Mouse (Mus musculus) adrenal gland, adult 18-20 months (tissue): ENCODE measurements around the gene Hpca. TPM values are rescaled to one million over a fixed set of nuclear protein-coding genes. Genes with fewer than 3 reads are reported as not detected.

Experiments
- DNase-seq, 2 experiments: peaks; one replicate each; pipeline ENCODE4 v3.0.0; 2021 to 2022; ENCODE audit warnings: low spot score in 2 of 2
- long read RNA-seq, 2 experiments: library from polyadenylated mRNA; stranded (forward); transcript quantifications; one replicate each; pipeline ENCODE4 v2.0.0; 2021
- total RNA-seq, 2 experiments: library from RNA; stranded (reverse); gene quantifications; 1 replicate in 1 of 2; 2 replicates in 1 of 2; pipeline ENCODE4 v1.2.3; 2021

The Hpca gene
- total RNA-seq, result 1 to 10 TPM; 2.1 to 3.1 TPM
- long read RNA-seq, experiment 1, partial matches to known transcripts, result 0 of 1 reads
- long read RNA-seq, experiment 1, other reads (novel, unspliced or antisense), result 0 of 1 reads
- long read RNA-seq, experiment 2, partial matches to known transcripts, result 0 of 1 reads
- long read RNA-seq, experiment 2, other reads (novel, unspliced or antisense), result 0 of 1 reads

- no peak for DNase-seq
Observed at GRCm38 (mm10) chr4:129121569-129122086, at the start of gene Hpca. Gene Hpca, minus strand, starts transcription at chr4:129122036.

- DNase-seq, result no peak
Observed at GRCm38 (mm10) chr4:129161581-129162255, 39.9 kb upstream of the Hpca start.

GRCm38 (mm10) chr4:129161076-129161475 lies 39.2 kb upstream of the Hpca start:
- DNase-seq, result no peak

- no peak for DNase-seq
Observed at GRCm38 (mm10) chr4:129158549-129158948, 36.7 kb upstream of the Hpca start.

GRCm38 (mm10) chr4:129157541-129157940 lies 35.7 kb upstream of the Hpca start:
- no peak for DNase-seq

- no peak for DNase-seq
Observed at GRCm38 (mm10) chr4:129151276-129151811, 29.5 kb upstream of the Hpca start.

- no peak for DNase-seq
Observed at GRCm38 (mm10) chr4:129149321-129149720, 27.5 kb upstream of the Hpca start.

GRCm38 (mm10) chr4:129147552-129148103 lies 25.8 kb upstream of the Hpca start:
- no peak for DNase-seq

GRCm38 (mm10) chr4:129146392-129146791 lies 24.6 kb upstream of the Hpca start:
- DNase-seq, result no peak

- no peak for DNase-seq
Observed at GRCm38 (mm10) chr4:129145943-129146342, 24.1 kb upstream of the Hpca start.

- no peak for DNase-seq
Observed at GRCm38 (mm10) chr4:129145411-129145810, 23.6 kb upstream of the Hpca start.

- DNase-seq, result no peak
Observed at GRCm38 (mm10) chr4:129144401-129145367, 22.8 kb upstream of the Hpca start.

GRCm38 (mm10) chr4:129143509-129143908 lies 21.7 kb upstream of the Hpca start:
- DNase-seq, result no peak

GRCm38 (mm10) chr4:129142439-129143045 lies 20.7 kb upstream of the Hpca start:
- DNase-seq, result no peak

- DNase-seq, result no peak
Observed at GRCm38 (mm10) chr4:129141560-129142438, 20.0 kb upstream of the Hpca start.

- no peak for DNase-seq
Observed at GRCm38 (mm10) chr4:129140808-129141207, 19.0 kb upstream of the Hpca start.

- DNase-seq, result no peak
Observed at GRCm38 (mm10) chr4:129139642-129140041, 17.8 kb upstream of the Hpca start.

GRCm38 (mm10) chr4:129137392-129138321 lies 15.8 kb upstream of the Hpca start:
- DNase-seq, result no peak
